7 mouse cellular contexts compared by ENCODE assay signal in genomic region chr2:154789977-154790655, GRCm38 (mm10). TPM values are rescaled to one million over a fixed set of nuclear protein-coding genes. Genes with fewer than 3 reads are reported as not detected.
A peak's percentile ranks its signal among the peaks of the same experiment; 100 is the strongest.
DNase-seq lines count a peak whose midpoint lies in the region; ATAC-seq and TF ChIP-seq lines count a peak whose summit lies in the region.

No protein-coding gene starts in this region.

- H3K9ac ChIP-seq in forebrain, embryonic 13.5 days: peak overlapping the region; percentile 96
- H3K9ac ChIP-seq in liver, embryonic 15.5 days: peak overlapping the region; percentile 98

- no peaks in the 10 kb centered on the region for H3K9me3 ChIP-seq in forebrain, embryonic 13.5 days (replicated peaks)
- H3K9me3 ChIP-seq in liver, embryonic 15.5 days (replicated peaks): no peaks in the 10 kb centered on the region

- H3K4me2 ChIP-seq in forebrain, embryonic 13.5 days: peak overlapping the region; percentile 56
- peak overlapping the region; percentile 80 for H3K4me2 ChIP-seq in liver, embryonic 15.5 days

- no peak for ATAC-seq in forebrain, embryonic 13.5 days
- no peak for ATAC-seq in liver, embryonic 15.5 days (ENCODE audit: insufficient read depth)

- 0 out of 2 replicates have a peak, but pooled peaks have one; percentile 55 for TF ChIP-seq POLR2A in lung, adult 2 months (IDR thresholded peaks at IDR 0.05; ENCODE audit: borderline replicate concordance, extremely low read depth, low read depth, low read length)

- TF ChIP-seq CTCF in lung, adult 2 months (IDR thresholded peaks at IDR 0.05; ENCODE audit: insufficient read depth, low read length): no peak

- H3K27ac ChIP-seq in forebrain, embryonic 13.5 days: peak overlapping the region; percentile 78
- H3K27ac ChIP-seq in liver, embryonic 15.5 days (replicated peaks): peak overlapping the region; percentile 97

- H3K4me3 ChIP-seq in lung, adult 2 months (replicated peaks; ENCODE audit: extremely low read depth, low read depth, low read length): peak overlapping the region; percentile 47
- H3K4me3 ChIP-seq in forebrain, embryonic 13.5 days: peak overlapping the region; percentile 98
- peak overlapping the region; percentile 98 for H3K4me3 ChIP-seq in liver, embryonic 15.5 days (replicated peaks)

- DNase-seq in lung, adult 2 months: peak; percentile 14
- DNase-seq in lung, postnatal 36 days: no peak
- DNase-seq in adrenal gland, postnatal 25 days: peak; percentile 34
- DNase-seq in frontal cortex, adult 2 months (ENCODE audit: extremely low spot score in 1 of 2, low spot score in 1 of 2): no peak
- DNase-seq in layer of hippocampus, adult 8-10 months (ENCODE audit: low spot score in 2 of 2): no peak

- H3K4me1 ChIP-seq in lung, adult 2 months (ENCODE audit: control insufficient read depth, insufficient read depth, low read length): peaks cover 12% of the 10 kb centered on the region
- peaks cover 43% of the 10 kb centered on the region for H3K4me1 ChIP-seq in forebrain, embryonic 13.5 days
- H3K4me1 ChIP-seq in liver, embryonic 15.5 days (replicated peaks): peaks cover 78% of the 10 kb centered on the region

- H3K36me3 ChIP-seq in forebrain, embryonic 13.5 days (ENCODE audit: poor library complexity, severe bottlenecking): no peaks in the 10 kb centered on the region
- peaks cover 11% of the 10 kb centered on the region for H3K36me3 ChIP-seq in liver, embryonic 15.5 days (replicated peaks)

- WGBS in lung, adult 2 months: 12% methylated on average over 14 of the region's 14 CpGs
- WGBS in forebrain, embryonic 13.5 days: 2% methylated on average over 14 of the region's 14 CpGs
- 14% methylated on average over 14 of the region's 14 CpGs for WGBS in liver, embryonic 15.5 days (ENCODE audit: insufficient replicate concordance)

- no peaks in the 10 kb centered on the region for H3K27me3 ChIP-seq in forebrain, embryonic 13.5 days
- H3K27me3 ChIP-seq in liver, embryonic 15.5 days: no peaks in the 10 kb centered on the region

RNA-seq across cellular contexts. Expression of gene Raly, which starts 0.8 kb away (rescaled TPM):
- 188 and 211 TPM in 2 replicates for polyA plus RNA-seq in lung, adult 2 months (2012; rRNA removed)
- 196 and 201 TPM in 2 replicates for total RNA-seq in adrenal gland, postnatal 25 days (2021)
- polyA plus RNA-seq in forebrain, embryonic 13.5 days (2015; fragmentation: Nextera tagmentation; extraction: Ambion mirVana): 33.1 and 41.4 TPM in 2 replicates
- 23.6 and 24.9 TPM in 2 replicates for polyA plus RNA-seq in liver, embryonic 15.5 days (2015; fragmentation: Nextera tagmentation; extraction: Ambion mirVana)
- 115 and 116 TPM in 2 replicates for polyA plus RNA-seq in frontal cortex, adult 2 months (2012; rRNA removed)
- 10 to 100 TPM; 63.5 to 70.0 (median 64.6) TPM for total RNA-seq in layer of hippocampus, adult 8-10 months (2022)

RNA-seq across cellular contexts. Expression of gene a, which starts 1.1 kb away (rescaled TPM):
- not detected in 2 replicates for polyA plus RNA-seq in lung, adult 2 months (2012; rRNA removed)
- not detected in 2 replicates for total RNA-seq in adrenal gland, postnatal 25 days (2021)
- polyA plus RNA-seq in forebrain, embryonic 13.5 days (2015; fragmentation: Nextera tagmentation; extraction: Ambion mirVana): 0.39 and 0.49 TPM in 2 replicates
- 0.32 TPM in 1 of 2 replicates, not detected in the other for polyA plus RNA-seq in liver, embryonic 15.5 days (2015; fragmentation: Nextera tagmentation; extraction: Ambion mirVana)
- 0.74 and 1.0 TPM in 2 replicates for polyA plus RNA-seq in frontal cortex, adult 2 months (2012; rRNA removed)
- total RNA-seq in layer of hippocampus, adult 8-10 months (2022): not detected

RNA-seq across cellular contexts. Expression of gene Gm14214, which starts 20.3 kb away (rescaled TPM):
- polyA plus RNA-seq in lung, adult 2 months (2012; rRNA removed): not detected in 2 replicates
- not detected in 2 replicates for total RNA-seq in adrenal gland, postnatal 25 days (2021)
- polyA plus RNA-seq in forebrain, embryonic 13.5 days (2015; fragmentation: Nextera tagmentation; extraction: Ambion mirVana): not detected in 2 replicates
- not detected in 2 replicates for polyA plus RNA-seq in liver, embryonic 15.5 days (2015; fragmentation: Nextera tagmentation; extraction: Ambion mirVana)
- polyA plus RNA-seq in frontal cortex, adult 2 months (2012; rRNA removed): not detected in 2 replicates
- total RNA-seq in layer of hippocampus, adult 8-10 months (2022): not detected

Comparison
In these comparisons a context has a peak if more than half of its experiments do, and no peak if none do; other contexts are left out.
1. DNase-seq: peak in lung, adult 2 months (single experiment) and adrenal gland, postnatal 25 days (single experiment); none in lung, postnatal 36 days (single experiment), frontal cortex, adult 2 months (0 of 2) and layer of hippocampus, adult 8-10 months (0 of 2).
2. H3K4me3 ChIP-seq: peak in every context shown above with its lines; median percentile 98 in forebrain, embryonic 13.5 days; 98 in liver, embryonic 15.5 days; 47 in lung, adult 2 months.